In the genomic region with DNA sequence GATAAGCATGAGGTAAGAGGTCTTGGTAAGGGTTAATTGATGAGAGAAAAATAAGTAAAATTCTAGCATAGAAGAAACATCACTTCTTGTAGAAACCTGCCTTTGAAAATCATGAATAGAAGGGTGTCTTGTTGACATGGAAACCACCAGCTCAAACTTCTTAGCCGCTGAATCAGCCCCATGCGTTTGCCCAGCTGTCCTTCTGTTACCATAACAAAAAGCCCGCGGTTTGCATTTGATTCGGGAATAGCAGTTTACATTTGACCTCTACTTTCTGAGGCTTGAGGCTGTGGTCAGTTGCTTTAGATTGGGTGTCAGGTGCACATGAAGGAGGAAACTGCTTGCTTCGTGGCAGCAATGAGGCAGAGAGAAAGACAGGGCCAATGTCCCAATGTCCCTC, we compare ENCODE assay signal across 29 mouse cellular contexts.
DNase-seq lines count a peak whose midpoint lies in the region; ATAC-seq and TF ChIP-seq lines count a peak whose summit lies in the region.
"Had no signal": no experiment of that assay in that cellular context is flagged by ENCODE, and none has a peak within 500 bp of the region (broad histone marks: within the 10 kb centered on the region; RNA-seq: fewer than 3 reads in every experiment).

No protein-coding gene starts in this region.

- no peak overlapping the region for H3K4me3 ChIP-seq in forebrain, embryonic 16.5 days (replicated peaks; ENCODE audit: low read length)
- no peak overlapping the region for H3K4me3 ChIP-seq in forebrain, embryonic 12.5 days (replicated peaks)
- no peak overlapping the region for H3K4me3 ChIP-seq in left cerebral cortex, adult 2 months
- H3K4me3 ChIP-seq in limb, embryonic 10.5 days = no peak overlapping the region
- H3K4me3 ChIP-seq: erythroblast, embryonic 14.5 days; heart, embryonic 10.5 days; hindbrain, embryonic 15.5 days; limb, embryonic 15.5 days; liver, embryonic 13.5 days; neural tube, embryonic 13.5 days had no signal

- no peak for TF ChIP-seq CTCF in left cerebral cortex, adult 2 months (IDR thresholded peaks at IDR 0.05)

- H3K27ac ChIP-seq in forebrain, embryonic 16.5 days (ENCODE audit: low read length) = peak overlapping the region; percentile 70
- H3K27ac ChIP-seq in forebrain, embryonic 12.5 days = no peak overlapping the region
- peak overlapping the region; percentile 69 for H3K27ac ChIP-seq in left cerebral cortex, adult 2 months
- no peak overlapping the region for H3K27ac ChIP-seq in limb, embryonic 10.5 days
- H3K27ac ChIP-seq: heart, embryonic 10.5 days; hindbrain, embryonic 15.5 days; limb, embryonic 15.5 days; liver, embryonic 13.5 days; macrophage; neural tube, embryonic 13.5 days had no signal

- H3K36me3 ChIP-seq in forebrain, embryonic 16.5 days (ENCODE audit: control insufficient read depth, insufficient read depth) = 0 out of 2 replicates have a peak, but pooled peaks cover 2% of the 10 kb centered on the region
- H3K36me3 ChIP-seq in forebrain, embryonic 12.5 days (replicated peaks) = no peaks in the 10 kb centered on the region
- H3K36me3 ChIP-seq in limb, embryonic 10.5 days = no peaks in the 10 kb centered on the region
- H3K36me3 ChIP-seq: heart, embryonic 10.5 days; hindbrain, embryonic 15.5 days; limb, embryonic 15.5 days; liver, embryonic 13.5 days had no signal

- H3K4me2 ChIP-seq in forebrain, embryonic 16.5 days (ENCODE audit: low read length) = no peak overlapping the region
- H3K4me2 ChIP-seq in forebrain, embryonic 12.5 days = no peak overlapping the region
- H3K4me2 ChIP-seq: hindbrain, embryonic 15.5 days; limb, embryonic 15.5 days; liver, embryonic 13.5 days; neural tube, embryonic 13.5 days had no signal

- H3K9me3 ChIP-seq in forebrain, embryonic 16.5 days (ENCODE audit: control insufficient read depth, low read length) = no peaks in the 10 kb centered on the region
- no peaks in the 10 kb centered on the region for H3K9me3 ChIP-seq in forebrain, embryonic 12.5 days
- H3K9me3 ChIP-seq in limb, embryonic 10.5 days (replicated peaks) = no peaks in the 10 kb centered on the region
- H3K9me3 ChIP-seq: heart, embryonic 10.5 days; hindbrain, embryonic 15.5 days; limb, embryonic 15.5 days; liver, embryonic 13.5 days; neural tube, embryonic 13.5 days had no signal

- intact Hi-C loops in left cerebral cortex, adult 2 months (cut with DNase I) = loop anchor here (2.0 to 5.0 kb wide), 2 partner anchors 61 to 293 kb away; no protein-coding TSS in a partner anchor
- intact Hi-C loops in left cerebral cortex, postnatal 36 days (cut with DNase I) = loop anchor here (5.0 kb wide), 1 partner anchor 63 kb away; no protein-coding TSS in a partner anchor

- no peak for DNase-seq in left cerebral cortex, adult 2 months (ENCODE audit: extremely low spot score in 1 of 2, low spot score in 2 of 2)
- DNase-seq in left cerebral cortex, postnatal 36 days (ENCODE audit: low spot score in 2 of 2) = no peak
- DNase-seq in ES-CJ7 (ENCODE audit: low read depth, low spot score) = peak; percentile 41
- peak; percentile 7 for DNase-seq in WW6 (ENCODE audit: low read depth, low spot score)
- DNase-seq in limb, embryonic 10.5 days (ENCODE audit: low spot score) = no peak
- DNase-seq in cerebellum, adult 11-12 months = no peak
- DNase-seq: adrenal gland, postnatal 25 days; cerebellum, adult 2 months; cerebellum, postnatal 14 days; gastrocnemius, postnatal 25 days; heart, adult 11 months; heart, postnatal 36 days; kidney, adult 11 months; kidney, postnatal 14 days; left cerebral cortex, postnatal 4 days; liver, embryonic 13.5 days; lung, adult 18-20 months; lung, postnatal 10 days had no signal

- H3K9ac ChIP-seq in forebrain, embryonic 16.5 days (replicated peaks; ENCODE audit: low read depth, low read length) = no peak overlapping the region
- no peak overlapping the region for H3K9ac ChIP-seq in forebrain, embryonic 12.5 days
- H3K9ac ChIP-seq: hindbrain, embryonic 15.5 days; limb, embryonic 15.5 days; liver, embryonic 13.5 days; neural tube, embryonic 13.5 days had no signal

- H3K4me1 ChIP-seq in forebrain, embryonic 16.5 days (replicated peaks; ENCODE audit: control insufficient read depth, insufficient read depth, low read length) = peaks cover 8% of the 10 kb centered on the region
- H3K4me1 ChIP-seq in forebrain, embryonic 12.5 days = peaks cover 4% of the 10 kb centered on the region
- no peaks in the 10 kb centered on the region for H3K4me1 ChIP-seq in limb, embryonic 10.5 days
- H3K4me1 ChIP-seq: hindbrain, embryonic 15.5 days; limb, embryonic 15.5 days; liver, embryonic 13.5 days; neural tube, embryonic 13.5 days had no signal

- ATAC-seq in forebrain, embryonic 16.5 days = no peak
- no peak for ATAC-seq in forebrain, embryonic 12.5 days (ENCODE audit: low FRiP score)
- ATAC-seq: CD4-positive, CD25-positive, alpha-beta regulatory T cell, adult 4 months; forebrain, embryonic 14.5 days; inflammation-experienced regulatory T-cells, adult 6 months had no signal

- no peaks in the 10 kb centered on the region for H3K27me3 ChIP-seq in forebrain, embryonic 16.5 days (replicated peaks; ENCODE audit: control insufficient read depth, insufficient read depth, low read length)
- no peaks in the 10 kb centered on the region for H3K27me3 ChIP-seq in forebrain, embryonic 12.5 days
- no peaks in the 10 kb centered on the region for H3K27me3 ChIP-seq in limb, embryonic 10.5 days (ENCODE audit: low read depth, poor library complexity, severe bottlenecking)
- H3K27me3 ChIP-seq: hindbrain, embryonic 15.5 days; limb, embryonic 15.5 days; liver, embryonic 13.5 days; neural tube, embryonic 13.5 days had no signal

- 33% methylated on average over 6 of the region's 6 CpGs for WGBS in forebrain, embryonic 16.5 days
- 36% methylated on average over 6 of the region's 6 CpGs for WGBS in forebrain, embryonic 12.5 days
- 59% methylated on average over 6 of the region's 6 CpGs for WGBS in limb, embryonic 10.5 days

Comparison
In these comparisons a context has a peak if more than half of its experiments do, and no peak if none do; other contexts are left out.
1. H3K27ac ChIP-seq: peak in forebrain, embryonic 16.5 days (single experiment) and left cerebral cortex, adult 2 months (single experiment); none in forebrain, embryonic 12.5 days (single experiment) and limb, embryonic 10.5 days (single experiment).
2. DNase-seq: peak in ES-CJ7 (single experiment) and WW6 (single experiment); none in left cerebral cortex, adult 2 months (0 of 2), left cerebral cortex, postnatal 36 days (0 of 2), limb, embryonic 10.5 days (single experiment) and cerebellum, adult 11-12 months (single experiment).